In the genomic region with DNA sequence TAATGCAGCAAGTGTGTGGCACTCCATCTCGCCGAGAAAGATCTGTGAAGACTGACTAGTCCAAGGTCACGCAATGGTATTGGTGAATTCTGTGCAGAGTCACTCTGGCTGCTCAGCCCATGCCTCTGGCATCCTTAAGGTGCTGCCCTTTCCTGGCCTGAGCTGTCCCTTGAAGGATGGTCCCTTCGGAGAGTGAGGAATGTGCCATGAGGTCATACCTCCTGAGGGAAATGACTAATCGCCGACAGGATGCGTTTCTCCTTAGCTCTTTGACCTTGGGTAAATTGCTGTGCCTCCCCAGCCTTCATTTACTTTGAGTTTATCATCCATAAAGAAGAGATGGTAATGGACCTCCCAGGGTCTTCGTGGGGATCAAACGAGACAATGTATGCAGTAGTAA, we compare ENCODE assay signal across 20 mouse cellular contexts.
A peak's percentile ranks its signal among the peaks of the same experiment; 100 is the strongest.
DNase-seq lines count a peak whose midpoint lies in the region; ATAC-seq and TF ChIP-seq lines count a peak whose summit lies in the region.
"Had no signal": no experiment of that assay in that cellular context is flagged by ENCODE, and none has a peak within 500 bp of the region (broad histone marks: within the 10 kb centered on the region; RNA-seq: fewer than 3 reads in every experiment).

No protein-coding gene starts in this region.

- WGBS in liver, postnatal 0 days (ENCODE audit: insufficient replicate concordance) = 59% methylated on average over 9 of the region's 9 CpGs
- WGBS in liver, embryonic 12.5 days (ENCODE audit: insufficient replicate concordance) = 61% methylated on average over 9 of the region's 9 CpGs
- 89% methylated on average over 9 of the region's 9 CpGs for WGBS in forebrain, embryonic 16.5 days

- H3K4me1 ChIP-seq in liver, postnatal 0 days (ENCODE audit: insufficient read depth) = no peaks in the 10 kb centered on the region
- H3K4me1 ChIP-seq in liver, embryonic 12.5 days = no peaks in the 10 kb centered on the region
- peaks cover 8% of the 10 kb centered on the region for H3K4me1 ChIP-seq in forebrain, embryonic 16.5 days (replicated peaks; ENCODE audit: control insufficient read depth, insufficient read depth, low read length)
- H3K4me1 ChIP-seq: embryonic facial prominence, embryonic 15.5 days; hindbrain, embryonic 13.5 days; limb, embryonic 10.5 days had no signal

- H3K4me3 ChIP-seq in liver, postnatal 0 days (ENCODE audit: low read depth, low read length) = no peak overlapping the region
- no peak overlapping the region for H3K4me3 ChIP-seq in liver, embryonic 12.5 days
- no peak overlapping the region for H3K4me3 ChIP-seq in forebrain, embryonic 16.5 days (replicated peaks; ENCODE audit: low read length)
- H3K4me3 ChIP-seq: embryonic facial prominence, embryonic 15.5 days; heart, embryonic 13.5 days; hindbrain, embryonic 13.5 days; limb, embryonic 10.5 days had no signal

- TF ChIP-seq EP300 in liver, postnatal 0 days (IDR thresholded peaks at IDR 0.05; ENCODE audit: low read depth) = peak; percentile 9; the same call in 1 of the 2 replicates

- no peak overlapping the region for H3K27ac ChIP-seq in liver, postnatal 0 days (ENCODE audit: low read depth)
- no peak overlapping the region for H3K27ac ChIP-seq in liver, embryonic 12.5 days
- no peak overlapping the region for H3K27ac ChIP-seq in forebrain, embryonic 16.5 days (ENCODE audit: low read length)
- H3K27ac ChIP-seq: embryonic facial prominence, embryonic 15.5 days; heart, embryonic 13.5 days; hindbrain, embryonic 13.5 days; limb, embryonic 10.5 days had no signal

- no peaks in the 10 kb centered on the region for H3K36me3 ChIP-seq in liver, postnatal 0 days (replicated peaks; ENCODE audit: insufficient read depth, low read length)
- H3K36me3 ChIP-seq in liver, embryonic 12.5 days = no peaks in the 10 kb centered on the region
- no peaks in the 10 kb centered on the region for H3K36me3 ChIP-seq in forebrain, embryonic 16.5 days (ENCODE audit: control insufficient read depth, insufficient read depth)
- H3K36me3 ChIP-seq: embryonic facial prominence, embryonic 15.5 days; heart, embryonic 13.5 days; hindbrain, embryonic 13.5 days; limb, embryonic 10.5 days had no signal

- no peak overlapping the region for H3K4me2 ChIP-seq in liver, postnatal 0 days (ENCODE audit: low read depth, low read length)
- H3K4me2 ChIP-seq in liver, embryonic 12.5 days = no peak overlapping the region
- no peak overlapping the region for H3K4me2 ChIP-seq in forebrain, embryonic 16.5 days (ENCODE audit: low read length)
- H3K4me2 ChIP-seq: embryonic facial prominence, embryonic 15.5 days; heart, embryonic 13.5 days; hindbrain, embryonic 13.5 days had no signal

- no peaks in the 10 kb centered on the region for H3K27me3 ChIP-seq in liver, postnatal 0 days (ENCODE audit: insufficient read depth, low read length)
- H3K27me3 ChIP-seq in liver, embryonic 12.5 days (replicated peaks) = no peaks in the 10 kb centered on the region
- no peaks in the 10 kb centered on the region for H3K27me3 ChIP-seq in forebrain, embryonic 16.5 days (replicated peaks; ENCODE audit: control insufficient read depth, insufficient read depth, low read length)
- H3K27me3 ChIP-seq: embryonic facial prominence, embryonic 15.5 days; heart, embryonic 13.5 days; hindbrain, embryonic 13.5 days had no signal

- no peak for TF ChIP-seq CTCF in liver, postnatal 0 days (IDR thresholded peaks at IDR 0.05; ENCODE audit: low read depth)

- peak; percentile 5 to 8 for DNase-seq in heart, adult 9 months (ENCODE audit: low spot score in 2 of 2)
- no peak for DNase-seq in heart, postnatal 4 days
- no peak for DNase-seq in liver, postnatal 0 days
- DNase-seq in R1 (ENCODE audit: low read depth, low spot score) = peak; percentile 29
- DNase-seq in adrenal gland, postnatal 36 days = peak; percentile 37 to 38
- DNase-seq: cerebellum, adult 2 months; cerebellum, postnatal 25 days; embryo, embryonic 11 days; gastrocnemius, postnatal 10 days; heart, postnatal 14 days; liver had no signal

- H3K9ac ChIP-seq in liver, postnatal 0 days (replicated peaks) = no peak overlapping the region
- no peak overlapping the region for H3K9ac ChIP-seq in liver, embryonic 12.5 days
- no peak overlapping the region for H3K9ac ChIP-seq in forebrain, embryonic 16.5 days (replicated peaks; ENCODE audit: low read depth, low read length)
- H3K9ac ChIP-seq: embryonic facial prominence, embryonic 15.5 days; heart, embryonic 13.5 days; hindbrain, embryonic 13.5 days had no signal

- no peaks in the 10 kb centered on the region for H3K9me3 ChIP-seq in liver, postnatal 0 days (ENCODE audit: low read length)
- H3K9me3 ChIP-seq in liver, embryonic 12.5 days (replicated peaks) = no peaks in the 10 kb centered on the region
- H3K9me3 ChIP-seq in forebrain, embryonic 16.5 days (ENCODE audit: control insufficient read depth, low read length) = no peaks in the 10 kb centered on the region
- H3K9me3 ChIP-seq: embryonic facial prominence, embryonic 15.5 days; heart, embryonic 13.5 days; hindbrain, embryonic 13.5 days; limb, embryonic 10.5 days had no signal

- ATAC-seq in liver, postnatal 0 days = no peak
- no peak for ATAC-seq in liver, embryonic 12.5 days
- ATAC-seq in forebrain, embryonic 16.5 days = no peak
- ATAC-seq: CD4-positive, CD25-positive, alpha-beta regulatory T cell, adult 4 months; forebrain, embryonic 14.5 days; midbrain, embryonic 16.5 days had no signal

Comparison
In these comparisons a context has a peak if more than half of its experiments do, and no peak if none do; other contexts are left out.
1. DNase-seq: peak in heart, adult 9 months (2 of 2), R1 (single experiment) and adrenal gland, postnatal 36 days (2 of 2); none in heart, postnatal 4 days (single experiment) and liver, postnatal 0 days (single experiment).